Mouse (Mus musculus) brown adipose tissue, adult 24 weeks (tissue): ENCODE data around the gene Alyref. TPM values are rescaled to one million over a fixed set of nuclear protein-coding genes. Genes with fewer than 3 reads are reported as not detected.
A peak's percentile ranks its signal among the peaks of the same experiment; 100 is the strongest.

ENCODE experiments used
- H3K27ac ChIP-seq: fragments of 200-500 bp; replicated peaks from 2 replicates; pipeline ENCODE4 v1.5.1; 2012; ENCODE audit warnings: low read depth, mild to moderate bottlenecking, low read length
- H3K4me1 ChIP-seq: fragments of 200-500 bp; 2 replicates; pipeline ENCODE4 v1.6.1; 2012; ENCODE audit warnings: low read length, mixed read lengths; ENCODE audit not compliant: control insufficient read depth, insufficient read depth, insufficient read length
- H3K4me3 ChIP-seq: fragments of 200-500 bp; 2 replicates; pipeline ENCODE4 v1.5.1; 2012; ENCODE audit warnings: low read depth, mild to moderate bottlenecking, low read length, moderate library complexity; ENCODE audit not compliant: insufficient read depth
- polyA plus RNA-seq: library from polyadenylated mRNA; stranded (reverse); fragments of >200 nt; gene quantifications from 2 replicates; pipeline ENCODE4 v1.2.4, GENCODE M21; 2012; ENCODE audit not compliant: missing spikeins, insufficient read depth, insufficient read length

Gene Alyref
- polyA plus RNA-seq = 49.2 and 58.8 TPM in 2 replicates

DNA sequence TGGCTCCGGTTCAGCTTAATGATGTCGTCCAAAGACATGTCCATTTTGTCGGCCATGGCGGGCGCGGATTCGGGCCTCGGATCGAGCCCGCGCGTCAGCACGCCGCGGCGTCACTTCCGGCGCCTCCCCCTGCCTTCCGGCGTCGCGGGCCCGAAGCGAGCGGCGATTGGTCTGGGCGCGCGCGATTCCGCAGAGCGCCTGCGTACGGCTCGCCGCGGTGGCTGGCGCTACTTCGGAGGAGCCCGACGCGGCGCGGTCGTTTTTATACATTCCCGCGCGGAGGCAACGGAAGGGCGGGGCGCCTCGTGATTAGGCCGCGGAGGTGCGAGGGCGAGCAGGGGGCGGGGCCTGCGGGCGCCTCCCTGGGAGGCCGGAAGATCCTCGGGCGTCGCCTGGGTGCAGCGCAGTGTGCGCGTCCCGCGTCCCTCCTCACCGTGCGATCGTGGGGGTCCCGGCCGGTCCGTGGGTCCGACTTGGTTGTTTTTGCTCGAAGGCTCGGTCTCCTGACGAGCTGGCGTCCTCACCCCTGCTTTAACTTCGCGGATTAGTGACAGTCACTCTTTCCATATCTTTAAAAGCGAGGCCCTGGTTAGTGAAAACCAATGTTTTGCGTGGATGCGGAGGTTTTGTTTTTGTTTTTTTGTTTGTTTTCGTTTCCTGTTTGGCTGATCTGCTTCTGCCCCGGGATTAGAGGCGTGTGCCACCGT lies at the start of gene Alyref, which contains the start of gene Anapc11:
Alyref (minus strand) TSS at position 83 of the 707 bp plus-strand sequence.
Anapc11 (plus strand) TSS at position 139 of the 707 bp plus-strand sequence.
- peak within 1 kb of the TSS; percentile 68 for H3K27ac ChIP-seq
- peak within 1 kb of the TSS; percentile 74 for H3K4me3 ChIP-seq
- H3K4me1 ChIP-seq = peaks cover 10% of the 10 kb centered on the region

DNA sequence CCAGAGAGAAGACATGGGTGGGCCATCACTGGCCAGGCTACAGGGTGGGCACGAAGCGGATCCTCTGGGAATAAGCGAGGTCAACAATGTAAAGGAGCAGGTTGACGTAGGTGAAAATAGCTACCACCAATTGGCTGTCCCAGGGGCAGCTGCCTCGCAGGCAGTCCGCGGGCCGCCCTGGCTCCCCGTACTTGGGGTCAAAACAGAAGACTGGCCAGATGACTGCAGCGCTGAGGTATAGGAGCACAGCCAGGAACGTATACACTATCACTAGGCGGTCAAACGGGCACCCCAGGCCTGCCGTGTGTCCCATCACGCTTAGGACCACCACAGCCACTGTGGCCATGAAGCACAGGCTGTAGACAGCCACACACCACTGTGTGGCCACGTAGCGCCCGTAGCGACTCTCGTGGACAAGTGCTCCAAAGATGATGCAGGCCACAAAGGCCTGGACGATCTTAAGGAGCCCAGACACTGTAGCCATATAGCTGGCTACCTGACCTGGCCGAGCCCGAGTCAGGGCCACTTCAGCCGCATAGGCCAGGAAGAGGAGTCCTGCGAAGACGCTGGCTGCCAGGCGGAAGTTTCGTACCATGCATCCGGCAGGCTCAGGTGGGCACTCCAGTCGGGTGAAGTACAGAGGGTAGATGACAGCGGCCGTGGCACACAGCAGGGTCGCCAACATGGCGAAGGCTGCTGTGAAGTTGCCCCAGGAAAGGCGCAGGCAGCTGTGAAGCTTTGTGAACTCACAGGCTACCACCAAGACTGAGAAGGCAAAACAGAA lies 49.1 kb upstream of the Alyref start:
- H3K4me1 ChIP-seq = peaks cover 4% of the 10 kb centered on the region
- peak overlapping the region; percentile 35; the same call in 1 of the 2 replicates for H3K4me3 ChIP-seq
- H3K27ac ChIP-seq = no peak overlapping the region

DNA sequence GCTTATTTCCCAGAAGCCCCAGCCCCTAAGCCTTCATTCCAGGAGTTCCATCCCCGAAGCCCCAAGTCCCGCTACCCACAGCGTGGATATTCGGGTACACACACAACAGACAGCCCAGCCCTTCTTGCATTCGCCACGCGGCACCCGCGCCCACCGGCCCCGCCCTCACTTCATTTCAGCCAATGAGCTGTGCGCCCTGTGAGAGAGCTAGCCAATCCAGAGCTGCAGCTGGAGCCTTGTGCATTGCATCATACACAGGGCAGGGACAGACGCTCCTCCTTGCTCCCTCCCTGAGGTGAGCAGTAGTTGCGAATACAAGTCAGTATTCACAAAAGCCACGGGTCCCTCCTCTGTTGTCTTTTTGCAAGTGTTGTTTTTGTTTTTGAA lies 45.4 kb upstream of the Alyref start, which contains the start of gene Pycr1:
Pycr1 (minus strand) TSS at position 169 of the 387 bp plus-strand sequence.
- Histone ChIP-seq H3K4me1 (peaks cover 4% of the 10 kb centered on the region), H3K4me3 (peak within 1 kb of the TSS; percentile 66), H3K27ac (no peak within 1 kb of the TSS)

DNA sequence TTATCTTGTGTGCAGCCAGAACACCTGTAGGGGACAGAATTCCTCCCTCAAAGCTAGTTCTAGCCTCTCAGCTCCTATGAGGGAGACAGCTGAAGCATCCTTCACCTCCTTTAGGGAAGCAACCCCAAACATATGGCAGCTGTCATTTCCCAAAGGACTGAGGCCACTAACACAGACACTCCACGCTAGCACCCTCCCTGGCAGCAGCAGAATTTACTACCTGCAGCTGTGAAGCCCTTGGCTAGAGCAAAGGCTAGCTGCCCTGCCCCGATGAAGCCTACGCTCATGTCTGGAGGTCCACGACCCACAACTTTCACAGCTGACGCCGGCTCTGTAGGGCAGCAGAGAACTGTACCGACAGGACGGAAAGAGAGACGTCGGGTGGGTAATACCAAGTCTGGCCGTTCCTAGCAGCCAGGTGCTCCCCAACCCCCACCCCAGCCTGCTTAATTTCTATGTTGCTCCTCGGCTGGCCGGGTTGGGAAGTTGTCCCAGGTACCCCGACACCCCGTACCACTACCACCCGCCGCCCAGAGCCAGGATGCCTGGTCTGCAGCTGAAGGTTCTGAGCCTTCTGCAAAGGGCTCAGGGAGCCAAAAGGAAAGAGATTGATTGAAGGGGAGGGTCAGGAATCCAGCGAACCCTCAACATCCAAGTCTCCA lies 44.9 kb upstream of the Alyref start:
- peaks cover 2% of the 10 kb centered on the region for H3K4me1 ChIP-seq
- H3K27ac ChIP-seq = no peak overlapping the region
- peak overlapping the region; percentile 66 for H3K4me3 ChIP-seq

DNA sequence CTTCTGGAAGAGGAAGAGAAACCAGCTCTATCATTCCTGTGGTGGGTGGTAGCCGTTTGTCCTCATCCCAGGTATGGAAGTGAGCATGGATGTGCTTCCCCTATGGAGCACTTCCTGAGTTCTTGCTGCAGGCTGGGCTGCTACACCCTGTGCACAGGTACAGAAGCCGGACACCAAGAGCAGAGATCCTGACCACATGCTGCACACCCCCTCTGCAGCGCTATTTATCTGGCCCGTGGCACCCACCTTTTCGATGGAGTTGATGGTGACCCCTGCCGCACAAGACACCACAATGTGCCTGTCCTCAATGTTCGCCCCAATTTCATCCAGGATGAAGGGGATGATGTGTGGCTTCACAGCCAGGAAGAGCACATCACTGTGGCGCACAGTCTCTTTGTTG lies 43.7 kb upstream of the Alyref start:
- Histone ChIP-seq H3K27ac (no peak overlapping the region), H3K4me1 (no peaks in the 10 kb centered on the region), H3K4me3 (no peak overlapping the region)

DNA sequence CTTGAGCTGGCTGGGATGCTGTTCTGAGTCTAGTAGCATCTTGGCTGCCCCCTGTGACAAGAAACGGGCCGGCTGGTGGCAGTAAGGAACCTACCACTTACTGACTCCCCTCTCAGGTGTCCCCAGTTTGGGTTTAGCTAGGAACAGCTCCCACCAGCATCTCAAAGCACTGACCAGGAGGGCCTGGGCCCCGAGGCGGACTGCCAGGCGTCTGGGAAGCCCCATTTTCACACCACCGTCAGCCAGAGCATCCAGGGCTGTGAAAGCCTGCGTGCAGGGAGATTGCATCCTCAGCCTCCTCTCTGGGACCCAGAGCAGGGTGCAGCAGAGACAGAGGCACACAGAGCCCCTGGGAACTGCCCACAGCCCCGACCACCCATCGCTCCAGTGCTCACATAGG lies 43.1 kb upstream of the Alyref start:
- H3K4me1 ChIP-seq = no peaks in the 10 kb centered on the region
- H3K4me3 ChIP-seq = no peak overlapping the region
- no peak overlapping the region for H3K27ac ChIP-seq

DNA sequence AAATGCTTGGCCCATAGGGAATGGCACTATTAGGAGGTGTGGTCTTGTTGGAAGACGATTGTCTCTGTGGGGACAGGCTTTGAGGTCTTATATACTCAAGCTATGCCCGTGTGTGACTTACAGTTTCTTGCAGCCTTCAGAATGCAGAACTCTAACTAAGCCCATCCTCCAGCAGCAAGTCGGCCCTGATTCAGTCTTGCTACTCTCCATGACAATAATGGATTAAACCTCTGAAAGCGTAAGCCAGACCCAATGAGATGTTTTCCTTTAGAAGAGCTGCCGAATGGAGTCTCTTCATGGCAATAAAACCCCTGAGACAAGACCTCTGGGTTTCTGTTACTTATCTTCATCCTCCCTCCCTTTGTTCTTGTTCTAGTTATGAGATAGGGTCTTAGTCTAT lies 36.6 kb upstream of the Alyref start:
- Histone ChIP-seq H3K27ac (no peak overlapping the region), H3K4me1 (peaks cover 23% of the 10 kb centered on the region), H3K4me3 (no peak overlapping the region)

DNA sequence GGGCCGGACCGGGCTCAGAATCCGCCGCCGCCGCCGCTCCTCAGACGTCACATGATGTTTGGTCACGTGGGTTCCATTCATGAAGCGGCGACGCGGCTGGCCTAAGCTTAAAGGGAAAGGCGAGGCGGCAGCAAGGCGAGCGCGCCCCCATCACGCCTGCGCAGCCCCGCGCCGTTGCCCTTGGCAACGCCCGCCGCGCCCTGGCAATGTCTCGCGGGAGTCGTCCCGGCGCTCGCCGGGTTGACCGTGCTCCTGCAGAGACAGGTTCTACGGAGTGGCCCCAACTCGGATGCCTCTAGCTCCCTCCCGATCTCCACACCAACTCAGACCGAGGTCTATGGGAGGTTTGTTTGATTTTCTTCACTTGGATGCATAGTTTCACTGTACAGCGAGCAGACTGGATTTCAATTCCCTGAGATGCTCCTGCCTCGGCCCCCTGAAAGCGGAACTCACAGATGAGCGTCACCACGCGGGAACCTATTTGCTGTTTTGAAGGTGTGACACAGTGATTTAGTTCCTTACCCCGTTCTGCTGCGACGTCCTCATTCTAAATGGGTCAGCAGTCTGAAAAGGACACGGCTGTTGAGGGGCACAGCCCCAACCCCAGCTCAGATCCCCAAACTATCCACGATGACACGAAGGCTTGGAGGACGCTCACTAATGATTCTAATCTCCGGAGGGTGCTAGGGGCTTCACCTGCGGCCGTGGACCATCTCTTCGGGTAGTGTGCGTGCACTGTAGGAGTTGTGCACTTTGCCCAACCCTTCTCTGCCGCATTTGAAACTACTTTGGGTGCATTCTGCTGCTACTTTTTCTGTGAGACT lies 35.6 kb upstream of the Alyref start, which contains the start of gene Mafg:
Mafg (minus strand) TSS at position 81 of the 824 bp plus-strand sequence.
- peaks cover 31% of the 10 kb centered on the region for H3K4me1 ChIP-seq
- H3K4me3 ChIP-seq = peak within 1 kb of the TSS; percentile 97
- peak within 1 kb of the TSS; percentile 76 for H3K27ac ChIP-seq

DNA sequence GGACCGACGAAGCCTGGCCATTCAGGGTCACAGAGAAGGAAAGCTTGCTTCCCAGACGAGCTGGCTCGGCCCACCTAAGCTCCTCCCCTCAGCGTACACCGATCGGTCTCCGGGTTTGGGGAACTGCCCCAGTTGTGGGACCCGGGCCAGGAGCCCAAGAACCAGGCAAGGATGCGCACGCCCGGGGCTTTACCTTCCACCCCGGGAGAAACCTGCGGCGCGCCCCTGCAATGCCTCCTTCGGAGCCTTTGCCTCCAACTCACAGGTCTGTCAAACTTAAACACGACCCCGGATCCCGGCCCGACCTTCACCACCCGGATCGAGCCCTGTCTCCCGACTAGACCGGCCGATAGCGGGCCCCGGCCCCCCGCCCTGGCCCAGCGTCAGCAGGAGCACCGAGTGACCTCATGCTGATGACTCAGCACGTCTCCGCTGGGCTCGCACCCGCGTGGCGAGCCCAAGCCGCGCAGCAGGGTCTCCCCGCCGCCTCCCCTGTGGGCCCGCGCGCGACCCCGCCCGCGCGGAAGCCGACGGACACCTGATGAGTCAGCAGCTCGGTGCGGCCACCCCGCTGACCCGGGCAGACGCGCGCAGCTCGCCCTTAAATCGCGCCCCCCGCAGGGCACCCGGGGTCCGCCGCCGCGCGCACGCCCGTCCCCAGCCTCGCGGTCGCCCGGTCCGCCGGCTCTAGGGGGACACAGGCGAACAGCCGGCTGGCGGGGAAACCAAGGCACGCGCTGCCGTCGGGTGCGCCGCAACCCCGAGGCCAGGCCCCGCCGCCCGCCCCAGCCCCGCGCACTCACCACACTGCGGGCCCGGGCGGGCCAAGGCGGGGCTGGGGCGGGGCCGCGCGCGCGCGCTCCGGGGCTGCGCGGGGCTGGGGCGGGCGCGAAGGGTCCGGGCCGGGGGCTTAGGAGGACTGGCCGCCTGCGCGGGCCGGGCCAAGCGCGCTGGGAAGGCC lies 34.7 kb upstream of the Alyref start:
- Histone ChIP-seq H3K4me1 (peaks cover 31% of the 10 kb centered on the region), H3K4me3 (peak overlapping the region; percentile 97), H3K27ac (peak overlapping the region; percentile 76)

DNA sequence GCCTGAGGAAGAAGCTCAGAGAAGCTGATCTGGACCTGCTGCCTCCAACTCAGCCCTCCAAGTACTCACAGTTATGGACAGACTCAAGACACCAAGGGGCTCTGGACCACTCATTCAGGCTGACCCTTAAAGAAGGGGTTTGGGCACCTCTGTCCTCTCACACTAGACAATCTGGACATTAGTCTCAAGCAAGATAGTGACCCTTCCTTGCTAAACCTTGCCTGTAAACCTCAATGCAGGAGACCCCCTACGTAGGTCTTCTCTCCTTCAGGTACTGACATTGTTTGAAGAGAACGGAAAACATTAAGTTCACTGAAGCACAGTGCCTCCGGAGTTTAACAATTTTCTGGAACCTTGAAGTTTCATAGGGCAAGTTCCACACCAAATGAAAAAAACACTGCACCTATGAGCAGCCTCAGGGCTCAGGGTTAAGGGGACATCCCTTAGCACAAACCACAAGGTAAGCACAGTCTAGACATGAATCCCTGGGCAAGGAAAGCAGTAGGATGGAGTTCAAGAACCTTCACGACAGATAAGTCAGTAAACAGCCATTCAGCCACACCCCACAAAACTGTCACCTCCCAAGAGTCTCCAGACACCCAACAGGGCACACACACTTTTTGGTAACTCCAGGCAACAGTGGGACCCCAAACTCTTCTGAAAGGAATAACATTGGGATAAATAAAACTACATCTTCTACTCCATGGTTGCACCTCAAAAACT lies 33.7 kb upstream of the Alyref start:
- no peak overlapping the region; the same call in 1 of the 2 replicates for H3K27ac ChIP-seq
- peaks cover 31% of the 10 kb centered on the region for H3K4me1 ChIP-seq
- peak overlapping the region; percentile 97 for H3K4me3 ChIP-seq

DNA sequence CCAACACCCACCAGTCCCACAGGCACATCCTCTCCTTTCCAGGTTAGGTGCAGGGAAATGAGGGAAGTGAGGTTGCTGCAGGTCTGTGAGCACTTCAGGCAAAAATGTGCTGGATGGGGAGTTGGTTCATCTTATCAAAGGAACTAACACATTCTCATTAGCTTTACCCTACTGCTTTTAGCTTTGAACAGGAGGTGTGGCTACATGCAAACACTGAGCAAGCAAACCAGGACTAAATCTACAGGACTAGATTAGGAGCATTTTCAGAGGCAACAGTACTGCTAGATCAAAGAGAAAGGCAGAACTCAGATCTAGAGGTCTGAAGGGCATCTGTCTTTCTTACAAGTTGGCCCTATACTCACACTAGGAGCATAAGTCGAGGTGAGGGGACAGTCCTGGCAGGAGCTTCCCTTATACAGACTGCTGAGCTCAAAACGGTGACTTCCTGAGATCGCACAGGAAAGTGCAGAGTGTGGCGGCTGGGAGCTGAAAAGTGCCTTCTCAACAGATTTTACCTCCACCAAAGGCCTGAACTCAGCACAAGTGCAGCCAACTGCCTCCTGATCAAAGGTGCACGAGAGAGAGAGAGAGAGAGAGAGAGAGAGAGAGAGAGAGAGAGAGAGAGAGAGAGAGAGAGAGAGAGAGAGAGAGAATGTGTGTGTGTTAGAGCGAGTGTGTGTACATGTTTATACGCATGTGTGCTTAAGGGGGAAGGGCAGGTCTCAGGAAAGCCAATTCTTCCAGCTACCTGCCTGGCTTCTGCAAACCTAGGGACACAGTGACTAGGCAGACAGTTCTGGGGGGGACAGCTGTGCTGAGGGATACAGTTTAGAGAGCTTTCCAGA lies 32.9 kb upstream of the Alyref start:
- Histone ChIP-seq H3K27ac (peak overlapping the region; percentile 10; the same call in 1 of the 2 replicates), H3K4me1 (peaks cover 31% of the 10 kb centered on the region), H3K4me3 (no peak overlapping the region)

DNA sequence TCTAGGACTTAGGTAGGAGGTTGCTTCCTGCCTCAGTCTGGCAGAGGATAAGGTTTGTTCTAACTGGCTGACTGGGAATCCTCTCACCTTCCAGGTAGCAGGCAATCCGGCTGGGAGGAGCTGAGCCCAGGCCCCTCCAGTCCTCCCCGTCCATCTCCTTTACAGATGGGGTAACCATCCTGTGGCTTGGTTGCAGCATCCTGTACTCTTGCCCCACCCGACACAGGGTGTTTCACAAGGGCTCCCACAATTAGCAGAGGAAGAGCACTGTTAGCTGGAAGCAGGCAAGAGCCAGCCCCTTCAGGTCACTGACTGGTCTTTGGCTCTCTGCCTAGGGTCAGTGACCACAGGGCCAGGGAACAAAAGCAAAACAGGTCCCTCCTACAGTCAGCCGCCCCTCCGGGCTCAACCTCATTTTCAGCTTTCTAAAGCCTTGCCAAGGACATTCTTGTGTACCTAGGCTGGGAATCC lies 32.3 kb upstream of the Alyref start:
- peak overlapping the region; percentile 3 for H3K4me3 ChIP-seq
- H3K4me1 ChIP-seq = peaks cover 31% of the 10 kb centered on the region
- peak overlapping the region; percentile 41 for H3K27ac ChIP-seq
